Mouse (Mus musculus): ENCODE measurements around the gene Gm37240. TPM values are rescaled to one million over a fixed set of nuclear protein-coding genes. Genes with fewer than 3 reads are reported as not detected.

Gene Gm37240
- total RNA-seq, 2 experiments from 2014 or later, result 2.6 to 3.2 TPM

DNA sequence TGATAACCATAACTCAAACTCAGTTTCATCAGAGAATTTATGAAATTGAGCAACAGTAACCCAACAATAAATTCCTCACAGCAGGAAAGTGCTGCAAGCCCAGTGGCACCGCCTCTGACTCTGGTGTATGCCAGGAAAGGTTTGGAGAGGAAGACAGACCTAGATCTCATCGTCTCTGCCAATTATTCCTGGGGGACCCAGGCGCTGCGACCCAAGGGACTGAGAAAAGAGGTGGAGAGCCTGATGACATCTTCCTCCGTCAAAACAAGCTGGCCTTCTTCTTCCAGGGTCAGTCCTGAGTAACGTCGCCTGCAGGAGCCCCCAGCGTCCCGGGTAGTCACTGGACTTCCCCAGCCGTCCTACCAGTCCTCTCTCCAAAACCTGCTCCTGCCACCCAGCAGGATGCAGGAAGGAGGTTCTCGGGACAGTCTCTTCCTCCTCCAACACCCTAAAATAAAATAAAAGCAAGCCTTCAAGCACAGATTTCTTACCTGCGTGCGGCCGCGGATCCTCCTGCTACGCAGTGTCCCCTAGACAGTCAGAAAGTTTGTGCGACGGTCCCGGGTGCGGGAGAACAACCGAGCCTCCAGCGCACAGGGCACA lies 581 bp downstream of the Gm37240 start:
- no peak for DNase-seq (ENCODE audit: extremely low spot score in 1 of 2, low spot score in 2 of 2)
- intact Hi-C loops (cut with DNase I), result no loop called here

DNA sequence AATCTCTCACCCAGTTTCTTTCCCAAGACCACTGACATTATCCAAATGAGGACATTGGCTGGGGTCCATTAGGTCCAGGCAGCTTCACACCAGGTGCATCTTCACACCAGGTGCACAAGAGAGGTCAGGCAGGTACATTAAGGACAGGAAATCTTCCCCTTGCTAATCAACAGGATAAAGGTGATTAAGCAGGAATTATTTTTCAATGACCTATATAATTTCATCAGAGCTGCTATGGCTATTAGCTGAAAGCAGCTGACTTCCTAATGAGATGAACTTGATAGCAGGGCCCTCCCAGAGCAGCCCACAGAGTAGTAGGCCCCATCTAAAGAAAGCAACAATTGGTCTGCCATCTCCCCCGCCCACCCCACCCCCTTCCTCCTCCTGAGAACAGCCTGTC lies 1.4 kb downstream of the Gm37240 start:
- intact Hi-C loops (cut with DNase I), result no loop called here

DNA sequence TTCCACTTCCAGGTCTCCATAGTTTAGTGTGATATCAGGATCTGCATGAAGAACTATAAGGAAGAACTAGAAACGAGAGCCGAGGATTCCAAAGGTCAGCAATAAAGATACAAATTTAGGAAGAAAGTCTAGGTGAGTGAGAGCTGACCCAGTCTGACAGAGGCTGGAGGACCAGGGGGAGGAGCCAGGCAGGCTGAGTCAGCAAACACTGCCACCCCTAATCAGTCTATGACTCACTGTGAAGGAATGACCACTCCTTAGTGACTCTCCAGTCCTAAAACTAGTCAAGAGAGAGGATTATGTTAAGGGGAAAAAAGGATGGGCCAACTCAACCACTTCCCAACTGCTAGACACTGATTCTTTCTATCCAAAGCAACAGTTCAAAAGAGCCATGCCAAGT lies 6.6 kb downstream of the Gm37240 start:
- intact Hi-C loops (cut with DNase I), result no loop called here
- DNase-seq (ENCODE audit: extremely low spot score in 1 of 2, low spot score in 2 of 2), result no peak

More for the DNA sequence above, 1.4 kb downstream of the Gm37240 start:
- DNase-seq (ENCODE audit: extremely low spot score in 1 of 2, low spot score in 2 of 2), result no peak

DNA sequence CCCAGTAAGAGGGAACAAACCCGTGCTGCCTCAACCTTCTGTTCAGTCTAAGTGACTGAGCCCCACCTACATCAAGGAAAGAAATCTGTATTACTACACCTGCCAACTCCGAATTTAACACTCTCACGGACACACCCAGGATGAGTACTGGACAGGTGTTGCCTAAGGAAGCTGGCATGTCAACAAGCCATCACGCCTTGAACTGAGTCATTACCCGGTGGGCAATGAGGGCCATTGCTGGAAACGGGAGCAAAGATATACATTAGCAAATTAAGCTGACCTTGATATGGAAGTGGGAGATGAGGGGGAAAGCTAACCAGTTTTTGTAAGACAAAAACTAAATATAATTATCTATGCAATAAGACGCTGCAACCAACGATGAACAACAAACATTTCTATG lies 7.2 kb downstream of the Gm37240 start:
- intact Hi-C loops (cut with DNase I), result no loop called here

DNA sequence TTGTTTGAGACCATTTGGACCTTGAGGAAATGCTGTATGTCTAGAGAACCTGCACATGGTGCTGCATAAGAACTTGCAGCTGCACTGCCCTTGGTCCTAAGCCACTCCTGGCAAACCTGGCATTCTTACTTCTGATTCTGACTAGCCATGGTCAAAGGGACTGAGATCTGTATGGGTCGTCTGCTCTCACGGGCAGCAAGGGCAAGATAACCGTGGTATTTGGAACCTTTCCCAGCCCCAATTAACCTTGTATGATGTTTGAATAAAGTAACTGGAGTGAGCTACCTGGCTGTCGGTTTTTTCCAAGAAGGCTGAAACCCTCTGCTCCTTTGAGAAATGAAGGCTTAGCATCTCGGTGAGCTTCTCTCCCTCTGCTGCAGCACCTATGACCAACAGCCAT lies 8.4 kb downstream of the Gm37240 start:
- no peak for DNase-seq (ENCODE audit: extremely low spot score in 1 of 2, low spot score in 2 of 2)
- intact Hi-C loops (cut with DNase I), result no loop called here

More for the DNA sequence above, 7.2 kb downstream of the Gm37240 start:
- DNase-seq (ENCODE audit: extremely low spot score in 1 of 2, low spot score in 2 of 2), result no peak

DNA sequence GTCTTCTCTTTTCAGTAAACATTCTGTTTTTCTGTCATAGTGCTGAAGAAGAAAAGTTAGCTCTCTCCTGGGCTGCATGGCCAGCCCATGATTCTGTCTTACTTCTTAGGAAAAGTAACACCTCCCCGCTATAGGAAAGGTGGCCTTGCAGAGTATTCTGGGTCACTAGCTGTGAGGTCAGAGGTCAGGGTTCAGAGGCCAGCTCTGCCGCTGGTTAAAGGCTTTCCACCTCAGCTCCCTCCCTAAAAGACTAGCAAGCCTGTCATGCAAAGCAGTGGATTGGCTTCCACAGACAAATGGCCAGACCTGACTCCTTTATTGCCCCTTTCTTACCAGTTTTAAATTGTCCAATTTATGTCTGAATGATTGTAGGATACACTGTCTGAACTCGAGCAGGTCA lies 23.3 kb downstream of the Gm37240 start:
- no peak for DNase-seq (ENCODE audit: extremely low spot score in 1 of 2, low spot score in 2 of 2)
- intact Hi-C loops (cut with DNase I), result no loop called here

DNA sequence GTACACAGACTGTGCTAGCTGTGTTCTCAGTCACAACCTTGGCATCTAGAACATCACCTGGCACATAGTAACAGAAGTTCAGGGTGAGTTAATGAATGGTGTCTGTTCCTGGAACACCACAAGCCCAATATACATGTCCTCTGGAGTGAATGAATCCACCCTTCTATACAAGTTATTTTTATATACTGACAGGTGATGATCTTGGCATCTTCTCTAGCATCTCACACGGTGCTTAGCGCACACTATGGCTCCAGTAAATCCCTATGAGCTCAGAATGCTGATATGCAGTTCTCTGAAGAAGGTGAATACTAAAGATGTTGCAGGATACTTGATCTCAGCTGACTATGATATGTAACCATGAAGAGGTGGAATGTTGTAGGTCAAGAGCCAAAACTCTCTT lies 24.4 kb downstream of the Gm37240 start:
- intact Hi-C loops (cut with DNase I), result no loop called here
- no peak for DNase-seq (ENCODE audit: extremely low spot score in 1 of 2, low spot score in 2 of 2)

DNA sequence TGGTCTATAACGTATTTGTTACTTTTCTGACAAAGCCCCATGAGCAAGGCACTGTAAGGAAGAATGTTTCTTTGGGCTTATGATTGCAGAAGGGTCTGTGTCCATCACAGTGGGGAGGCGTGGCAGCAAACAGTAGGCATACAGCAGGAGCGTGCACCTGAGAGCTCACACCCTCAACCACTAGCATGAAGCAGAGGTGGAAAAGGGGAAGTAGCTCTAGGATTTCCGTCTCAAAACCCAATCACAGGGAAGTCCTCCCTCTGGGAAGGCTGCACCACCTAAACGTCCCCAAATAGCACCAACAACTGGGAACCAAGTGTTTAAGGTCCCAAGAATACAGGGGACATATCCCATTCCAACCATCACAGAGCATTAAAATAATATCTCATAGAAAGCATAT lies 26.3 kb downstream of the Gm37240 start:
- no peak for DNase-seq (ENCODE audit: extremely low spot score in 1 of 2, low spot score in 2 of 2)
- intact Hi-C loops (cut with DNase I), result no loop called here

DNA sequence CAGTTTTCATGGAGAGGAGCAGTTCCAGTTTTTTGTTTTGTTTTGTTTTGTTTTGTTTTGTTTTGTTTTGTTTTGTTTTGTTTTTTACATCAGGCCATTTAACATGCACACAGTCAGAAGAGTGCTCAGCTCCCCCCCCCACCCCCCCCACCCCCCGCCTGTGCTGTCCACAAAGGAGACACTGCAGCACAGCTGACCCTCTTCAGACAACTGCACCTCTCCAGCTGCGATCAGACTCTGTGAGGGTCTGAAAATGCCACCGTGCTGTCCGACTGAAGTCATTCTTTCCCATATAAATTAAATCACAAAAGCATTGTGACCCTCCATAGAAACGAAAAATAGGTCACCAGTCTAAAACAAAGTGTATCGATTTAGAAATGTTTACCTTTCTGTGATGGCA lies 28.0 kb downstream of the Gm37240 start:
- no peak for DNase-seq (ENCODE audit: extremely low spot score in 1 of 2, low spot score in 2 of 2)
- intact Hi-C loops (cut with DNase I), result no loop called here

DNA sequence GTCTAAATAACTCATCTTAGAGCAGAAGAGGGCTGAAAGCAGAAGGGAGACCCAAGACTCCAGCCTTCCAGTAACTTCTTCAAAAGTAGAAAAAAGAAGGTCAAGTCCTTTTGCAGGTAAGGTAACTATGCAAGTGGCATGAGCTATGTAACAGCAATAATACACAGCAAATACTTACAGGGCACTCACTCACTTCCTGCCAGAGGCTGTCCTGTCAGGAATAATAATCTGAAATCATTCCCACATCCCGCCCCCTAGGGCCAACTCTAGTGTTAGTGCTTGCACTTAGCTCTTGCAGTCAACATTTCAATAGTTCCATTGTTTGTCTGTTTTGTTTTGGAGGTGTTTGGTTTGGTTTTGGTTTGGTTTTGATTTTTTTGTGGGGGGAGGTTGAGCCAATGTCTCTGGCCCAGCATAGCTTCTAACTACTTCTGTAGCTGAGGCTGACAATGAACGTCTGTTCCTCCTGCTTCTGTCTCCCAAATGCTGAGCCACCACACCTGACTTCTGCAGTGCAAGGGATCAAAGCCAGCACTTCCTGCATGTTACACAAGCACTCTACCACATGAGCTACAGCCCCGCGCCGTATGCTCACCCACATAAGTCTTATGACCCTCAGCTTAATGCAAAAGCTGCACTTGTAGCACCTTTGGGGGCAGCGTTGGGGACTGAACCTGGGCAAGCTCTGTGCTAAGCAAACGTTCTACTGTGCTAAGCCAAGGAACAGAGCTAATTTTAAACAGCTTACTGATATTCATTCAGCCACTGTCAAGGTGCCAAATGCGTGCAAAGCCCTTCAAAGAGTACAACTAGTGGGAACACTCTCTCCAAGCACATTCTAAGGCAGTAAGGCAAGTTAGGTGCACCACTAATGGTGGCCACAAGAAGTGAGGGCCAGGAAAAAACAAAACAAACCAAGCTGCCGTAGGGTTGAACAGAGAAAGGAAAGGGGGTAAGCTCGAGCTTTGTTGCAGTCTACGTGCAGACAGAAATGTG lies 28.9 kb downstream of the Gm37240 start:
- DNase-seq (ENCODE audit: extremely low spot score in 1 of 2, low spot score in 2 of 2), result no peak
- intact Hi-C loops (cut with DNase I), result no loop called here

DNA sequence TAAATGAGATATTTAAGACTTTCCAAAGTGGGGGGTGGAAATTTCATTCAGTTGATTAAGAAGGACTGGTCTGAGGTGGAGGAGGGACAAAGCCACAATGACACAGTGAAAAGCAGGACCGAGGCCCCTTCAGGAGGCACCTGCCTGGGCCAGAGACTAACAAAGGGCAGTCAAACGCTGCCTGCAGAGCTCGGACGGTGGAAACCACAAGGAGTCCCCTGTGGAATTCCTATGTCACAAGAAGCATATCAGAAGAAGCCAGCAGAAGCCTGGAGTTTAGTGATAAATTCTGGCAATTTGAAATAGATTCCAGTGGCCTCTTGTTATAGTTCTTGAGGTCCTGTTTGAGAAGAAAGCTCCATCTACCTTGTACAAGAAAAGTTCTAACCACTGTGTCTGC lies 30.2 kb downstream of the Gm37240 start:
- intact Hi-C loops (cut with DNase I), result no loop called here

DNA sequence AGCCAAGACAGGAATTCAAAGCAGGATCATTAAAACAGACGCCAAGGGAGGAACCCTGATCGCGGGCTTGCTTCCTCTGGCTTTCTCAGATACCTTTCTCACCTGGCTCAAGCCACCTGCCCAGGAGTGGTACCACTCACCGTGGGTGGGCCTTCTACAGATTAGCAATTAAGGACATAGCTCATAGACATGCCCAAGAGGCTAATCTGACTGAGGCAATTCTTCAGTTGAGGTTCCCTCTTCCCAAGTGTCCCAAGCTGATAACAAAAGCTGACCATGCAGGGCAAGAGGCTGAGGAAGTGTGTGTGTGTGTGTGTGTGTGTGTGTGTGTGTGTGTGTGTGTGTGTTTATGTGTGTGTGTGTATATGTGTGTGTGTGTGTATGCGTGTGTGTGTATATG lies 31.4 kb downstream of the Gm37240 start:
- intact Hi-C loops (cut with DNase I), result no loop called here
- DNase-seq (ENCODE audit: extremely low spot score in 1 of 2, low spot score in 2 of 2), result no peak

More for the DNA sequence above, 30.2 kb downstream of the Gm37240 start:
- DNase-seq (ENCODE audit: extremely low spot score in 1 of 2, low spot score in 2 of 2), result no peak

DNA sequence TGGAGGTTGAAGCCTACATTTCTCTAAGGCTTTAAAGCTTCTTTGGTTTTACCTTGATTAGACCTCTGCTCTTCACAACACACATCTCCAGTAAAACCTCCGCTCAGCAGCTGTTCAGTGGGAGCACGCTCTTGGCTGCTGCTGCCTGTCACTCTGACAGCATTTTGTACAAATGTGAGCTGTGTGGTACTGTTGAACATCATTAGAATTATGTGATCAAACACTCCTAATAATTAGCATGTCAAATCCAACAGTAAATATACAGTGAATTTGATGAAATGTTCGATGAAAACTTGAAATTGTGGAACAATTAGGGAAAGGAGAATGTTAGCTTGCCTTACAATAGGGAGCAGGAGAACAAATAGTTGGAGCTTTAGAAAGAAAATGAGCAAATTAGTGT lies 32.3 kb downstream of the Gm37240 start:
- DNase-seq (ENCODE audit: extremely low spot score in 1 of 2, low spot score in 2 of 2), result no peak
- intact Hi-C loops (cut with DNase I), result no loop called here

DNA sequence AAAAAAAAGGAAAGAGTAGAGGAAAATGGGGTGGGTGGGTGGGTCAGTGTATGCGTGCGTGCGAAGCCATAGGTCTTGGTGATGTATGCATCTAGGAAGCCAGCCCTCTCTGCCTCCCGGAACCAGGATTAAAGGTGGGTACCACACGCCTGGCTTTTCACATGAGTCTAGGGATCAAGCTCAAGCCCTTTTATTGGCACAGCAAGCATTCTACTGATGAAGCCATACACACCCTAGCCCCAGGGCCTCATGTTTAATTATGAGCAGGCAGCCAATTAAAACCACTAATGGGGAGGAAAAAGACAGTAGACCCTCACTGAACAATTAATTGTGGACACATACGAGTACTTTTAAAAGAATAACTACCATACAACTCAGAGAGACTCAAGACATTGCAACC lies 33.2 kb downstream of the Gm37240 start:
- DNase-seq (ENCODE audit: extremely low spot score in 1 of 2, low spot score in 2 of 2), result no peak
- intact Hi-C loops (cut with DNase I), result no loop called here

DNA sequence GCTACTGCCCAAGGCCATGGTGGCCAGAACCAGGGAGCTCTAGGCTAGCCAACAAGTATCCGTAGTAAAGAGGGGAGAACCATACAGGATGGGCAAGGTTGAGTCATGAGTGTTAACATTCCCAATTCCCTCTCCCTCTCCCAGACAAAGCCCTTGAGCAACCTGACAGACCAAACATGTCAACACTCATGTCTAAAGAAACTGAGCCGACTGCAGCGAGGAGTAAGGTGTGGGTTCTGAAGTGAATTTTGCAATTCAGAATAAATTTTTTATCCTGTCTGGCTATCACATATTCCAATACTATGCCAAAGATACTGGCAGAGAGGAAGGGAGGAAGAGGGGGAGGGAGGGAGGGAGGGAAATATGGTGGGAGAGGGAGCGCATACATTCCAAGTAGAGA lies 33.6 kb downstream of the Gm37240 start:
- no peak for DNase-seq (ENCODE audit: extremely low spot score in 1 of 2, low spot score in 2 of 2)
- intact Hi-C loops (cut with DNase I), result no loop called here

DNA sequence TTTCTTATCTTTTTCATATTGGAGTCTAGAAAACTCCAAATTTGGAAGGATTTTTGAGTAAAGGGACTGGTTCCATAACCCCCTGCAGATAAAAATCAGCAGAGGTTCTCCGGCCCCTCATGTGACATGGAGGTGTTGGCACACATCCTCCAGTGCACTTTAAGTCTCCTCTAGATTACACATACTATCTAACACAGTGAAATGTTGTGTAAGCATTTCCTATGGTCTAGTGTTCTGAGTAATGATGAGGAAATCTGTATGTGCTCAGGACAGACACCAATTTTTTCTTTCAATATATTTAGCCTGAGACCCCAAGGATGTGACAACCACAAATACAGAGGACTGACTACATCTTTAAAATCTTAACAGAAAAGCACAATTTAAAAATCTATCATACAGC lies 37.2 kb downstream of the Gm37240 start:
- DNase-seq (ENCODE audit: extremely low spot score in 1 of 2, low spot score in 2 of 2), result no peak
- intact Hi-C loops (cut with DNase I), result no loop called here

DNA sequence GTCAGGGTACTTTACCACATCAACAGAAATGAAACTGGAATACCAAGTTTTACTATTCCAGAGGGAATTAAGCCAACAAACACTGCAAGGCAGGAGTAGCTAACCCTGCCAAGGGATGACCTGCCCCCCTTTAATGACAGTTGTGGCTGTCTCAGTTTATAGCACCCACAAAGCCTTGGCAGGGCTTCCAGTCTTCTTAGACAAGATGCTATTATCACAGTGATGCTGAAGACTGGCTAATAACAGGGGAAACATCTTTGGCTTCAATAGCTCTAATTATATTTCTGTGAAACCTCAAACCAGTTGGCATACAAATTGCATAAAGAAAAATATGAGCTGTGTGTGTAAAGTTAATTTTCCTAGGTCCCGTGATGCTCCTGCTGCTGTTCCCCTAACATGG lies 41.0 kb downstream of the Gm37240 start:
- intact Hi-C loops (cut with DNase I), result no loop called here
- no peak for DNase-seq (ENCODE audit: extremely low spot score in 1 of 2, low spot score in 2 of 2)

DNA sequence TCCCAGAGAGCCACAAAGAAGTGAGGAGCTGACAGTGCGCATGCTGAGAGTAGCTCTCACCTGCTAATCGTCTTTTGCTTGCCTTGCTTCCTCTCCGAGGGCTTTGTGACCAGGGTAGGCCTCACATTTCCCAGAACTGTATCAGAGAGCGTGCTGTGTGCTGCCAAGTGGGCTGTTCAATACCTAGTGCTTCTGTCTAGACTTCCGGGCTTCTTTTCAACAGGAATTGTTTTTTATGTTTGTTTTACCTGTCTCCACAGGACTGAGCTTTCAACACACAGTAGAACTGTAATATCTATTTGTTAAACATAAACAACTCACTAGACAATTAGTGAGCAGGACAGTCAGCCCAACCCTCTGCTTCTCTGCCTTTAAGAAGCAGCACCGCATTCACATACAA lies 42.0 kb downstream of the Gm37240 start:
- no peak for DNase-seq (ENCODE audit: extremely low spot score in 1 of 2, low spot score in 2 of 2)
- intact Hi-C loops (cut with DNase I), result no loop called here

DNA sequence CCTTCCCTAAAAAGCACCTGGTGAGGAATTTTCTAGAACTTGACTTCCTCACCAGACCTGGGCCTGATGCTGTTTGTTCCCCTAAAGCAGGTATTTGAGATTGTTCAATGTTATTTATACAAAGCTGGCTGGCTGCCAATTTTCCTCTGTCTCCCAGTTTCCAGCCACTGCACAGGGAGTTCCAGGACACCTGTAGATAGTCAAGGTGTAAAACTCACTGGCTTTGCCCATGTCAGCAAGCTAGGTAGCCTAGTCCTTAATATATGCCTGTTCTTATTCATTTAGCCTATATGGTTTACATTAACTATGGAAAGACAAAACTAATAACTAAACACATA lies 44.5 kb downstream of the Gm37240 start:
- intact Hi-C loops (cut with DNase I), result no loop called here
- no peak for DNase-seq (ENCODE audit: extremely low spot score in 1 of 2, low spot score in 2 of 2)

DNA sequence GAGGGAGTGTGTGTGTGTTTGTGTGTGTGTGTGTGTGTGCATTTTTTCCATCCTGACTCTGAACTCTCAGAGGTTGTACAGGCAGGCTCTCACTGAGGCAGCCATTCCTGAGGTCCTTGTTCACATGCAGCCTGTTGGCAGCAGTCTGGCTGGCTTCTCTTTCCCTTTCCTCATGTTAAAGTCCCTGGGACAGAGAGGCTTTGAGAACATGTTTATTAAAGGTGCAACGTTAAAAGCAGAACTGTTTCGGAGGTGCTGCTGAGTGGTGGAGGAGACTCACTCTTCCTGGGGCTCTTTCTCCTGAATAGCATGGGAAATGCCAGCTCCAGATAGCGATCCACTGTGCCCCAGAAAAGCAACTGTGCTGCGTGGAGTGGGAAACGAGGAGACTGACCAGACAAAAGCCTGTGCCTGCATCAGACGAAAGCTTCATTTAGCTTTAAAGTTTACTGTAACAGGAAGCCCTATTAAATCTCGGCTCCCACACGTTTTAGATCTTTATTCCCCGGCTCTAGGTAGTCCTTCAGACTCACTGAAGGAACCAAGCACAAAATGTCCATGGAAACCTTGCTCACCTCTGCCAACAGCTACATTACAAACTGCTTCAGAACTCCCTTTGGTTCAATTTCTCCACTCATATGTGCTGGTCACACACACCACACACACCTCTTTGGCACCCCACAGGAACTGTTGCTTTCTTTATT lies 45.0 kb downstream of the Gm37240 start:
- no peak for DNase-seq (ENCODE audit: extremely low spot score in 1 of 2, low spot score in 2 of 2)
- intact Hi-C loops (cut with DNase I), result no loop called here
